Mouse (Mus musculus) intestine, embryonic 16.5 days (tissue): ENCODE data around the gene Rex1bd. TPM values are rescaled to one million over a fixed set of nuclear protein-coding genes. Genes with fewer than 3 reads are reported as not detected.

Experiments
- ATAC-seq: fragments of 200-750 bp; cut with Nextera tagmentation; 2 replicates; pipeline ENCODE4 v1.8.0; 2017; ENCODE audit warnings: moderate TSS enrichment, moderate library complexity
- H3K27ac ChIP-seq: fragments of 300-500 bp; sonication (generic); 2 replicates; pipeline ENCODE4 v1.5.1; 2014; ENCODE audit warnings: mild to moderate bottlenecking, low read length
- H3K27me3 ChIP-seq: fragments of 300-500 bp; sonication (generic); replicated peaks from 2 replicates; pipeline ENCODE4 v1.6.1; 2014; ENCODE audit warnings: low read length, control low read depth, mixed read lengths; ENCODE audit not compliant: control insufficient read depth, insufficient read depth
- H3K36me3 ChIP-seq: fragments of 300-500 bp; sonication (generic); 2 replicates; pipeline ENCODE4 v1.6.1; 2014; ENCODE audit warnings: low read length, control low read depth; ENCODE audit not compliant: control insufficient read depth, insufficient read depth
- H3K4me1 ChIP-seq: fragments of 300-500 bp; sonication (generic); 2 replicates; pipeline ENCODE4 v1.6.1; 2014; ENCODE audit warnings: low read length, control low read depth, mixed read lengths; ENCODE audit not compliant: control insufficient read depth, insufficient read depth
- H3K4me2 ChIP-seq: fragments of 300-500 bp; sonication (generic); 2 replicates; pipeline ENCODE4 v1.6.1; 2014; ENCODE audit warnings: low read depth, low read length, control low read depth
- H3K4me3 ChIP-seq: fragments of 300-500 bp; sonication (generic); 2 replicates; pipeline ENCODE4 v1.5.1; 2014; ENCODE audit warnings: mild to moderate bottlenecking, low read length
- H3K9ac ChIP-seq: fragments of 300-500 bp; sonication (generic); 2 replicates; pipeline ENCODE4 v1.6.1; 2014; ENCODE audit warnings: low read depth, low read length
- H3K9me3 ChIP-seq: fragments of 300-500 bp; sonication (generic); 2 replicates; pipeline ENCODE4 v1.6.1; 2016; ENCODE audit warnings: low read length, control low read depth; ENCODE audit not compliant: control insufficient read depth
- WGBS: fragments of 180-500 bp; shearing (Covaris S2); extraction: QIAGEN DNeasy Blood & Tissue Kit; methylation state at CpG from one replicate; pipeline ENCODE4 v1.1.7; 2014; 5-methylcytosine and 5-hydroxymethylcytosine counted together
- polyA plus RNA-seq: library from polyadenylated mRNA; unstranded; fragments of >200 nt; fragmentation: Nextera tagmentation; extraction: Ambion mirVana; gene quantifications from 2 replicates; pipeline ENCODE4 v1.2.1, GENCODE M21; 2015

Gene Rex1bd
- polyA plus RNA-seq, 1 experiment from 2014 or later = 137 TPM

DNA sequence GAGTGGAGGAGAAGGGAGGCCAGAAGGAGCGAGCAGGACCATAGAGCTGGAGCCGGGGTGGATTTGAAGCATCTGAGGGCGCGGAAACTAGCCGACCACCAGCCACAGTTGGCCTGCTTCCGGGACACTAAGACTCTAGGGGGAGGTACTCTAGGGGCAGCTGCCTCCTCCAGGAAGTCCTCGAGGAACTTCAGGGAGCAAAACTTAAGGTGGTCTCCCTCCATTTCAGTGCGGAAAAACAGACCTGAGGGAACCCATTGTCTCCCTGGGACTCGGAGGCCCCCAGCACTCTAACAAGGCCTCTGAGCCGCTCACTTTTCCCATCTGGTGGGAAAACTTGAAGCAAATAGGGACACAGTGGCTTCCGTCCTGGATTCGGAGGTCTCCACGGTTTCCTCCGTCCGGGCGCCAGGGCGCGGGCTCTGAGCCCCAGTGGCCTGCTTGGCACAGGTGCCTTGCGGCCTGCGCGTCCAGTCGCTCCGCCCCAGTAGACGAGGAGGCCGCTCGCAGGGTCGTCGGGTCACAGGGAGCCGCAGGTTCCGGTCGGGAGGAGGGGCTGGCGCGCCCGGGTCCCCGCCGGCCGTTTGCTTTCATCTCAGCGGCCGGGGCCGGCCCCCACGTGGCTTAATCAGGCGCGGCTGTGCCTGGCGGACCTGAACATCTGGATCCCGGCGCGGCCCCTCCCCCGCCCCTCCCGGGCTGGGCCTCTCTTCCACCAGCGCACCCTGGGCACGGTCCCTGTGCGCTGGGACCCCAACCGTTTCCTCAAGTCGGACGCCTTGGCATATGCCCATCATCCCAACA lies 18.4 kb downstream of the Rex1bd start:
- peak overlapping the region; percentile 30 for H3K9ac ChIP-seq
- no peaks in the 10 kb centered on the region for H3K9me3 ChIP-seq
- ATAC-seq = peak; percentile 47; the same call in 1 of the 2 replicates
- peaks cover 34% of the 10 kb centered on the region for H3K4me1 ChIP-seq
- no peaks in the 10 kb centered on the region for H3K36me3 ChIP-seq
- H3K4me2 ChIP-seq = peak overlapping the region; percentile 61
- peaks cover 78% of the 10 kb centered on the region for H3K27me3 ChIP-seq
- 6% methylated on average over 49 of the region's 55 CpGs for WGBS
- peak overlapping the region; percentile 44 for H3K4me3 ChIP-seq
- H3K27ac ChIP-seq = no peak overlapping the region

DNA sequence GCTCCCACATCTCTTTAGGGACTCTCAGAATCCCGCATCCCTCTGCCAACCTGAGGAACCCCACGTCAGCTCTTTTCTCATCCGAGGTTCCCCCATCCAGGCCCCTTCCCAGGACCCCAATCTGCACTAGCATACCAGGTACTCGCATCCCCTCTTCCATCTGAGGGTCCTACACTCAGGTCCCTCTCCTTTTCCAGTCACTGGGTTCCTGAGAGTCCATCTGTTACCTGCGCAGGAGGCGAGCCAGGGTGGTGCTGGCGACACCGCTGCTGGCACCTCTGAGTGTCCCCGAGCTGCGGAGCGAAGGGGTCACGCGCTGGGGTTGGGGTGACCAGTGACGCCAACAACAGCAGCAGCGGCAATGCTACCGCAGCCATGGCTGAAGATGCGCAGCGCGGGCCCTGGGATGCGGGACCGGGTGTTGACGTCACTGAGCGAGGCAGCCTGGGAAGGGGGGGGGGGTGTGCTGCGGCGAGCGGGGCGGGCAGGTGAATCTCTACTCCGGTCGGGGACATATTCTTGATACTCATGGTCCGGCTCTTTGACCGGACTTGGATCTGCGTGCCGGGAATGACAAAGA lies 19.5 kb downstream of the Rex1bd start, which contains the start of gene Tmem59l:
TSS of gene Tmem59l (minus strand) at position 418 of the 580 bp plus-strand sequence.
- Histone ChIP-seq H3K9ac (peak within 1 kb of the TSS; percentile 30), H3K4me1 (peaks cover 24% of the 10 kb centered on the region), H3K4me3 (peak within 1 kb of the TSS; percentile 44), H3K4me2 (peak within 1 kb of the TSS; percentile 61), H3K27ac (no peak within 1 kb of the TSS), H3K27me3 (peaks cover 67% of the 10 kb centered on the region), H3K36me3 (no peaks in the 10 kb centered on the region), H3K9me3 (no peaks in the 10 kb centered on the region)
- no peak for ATAC-seq
- WGBS = 6% methylated on average over 32 of the region's 33 CpGs

DNA sequence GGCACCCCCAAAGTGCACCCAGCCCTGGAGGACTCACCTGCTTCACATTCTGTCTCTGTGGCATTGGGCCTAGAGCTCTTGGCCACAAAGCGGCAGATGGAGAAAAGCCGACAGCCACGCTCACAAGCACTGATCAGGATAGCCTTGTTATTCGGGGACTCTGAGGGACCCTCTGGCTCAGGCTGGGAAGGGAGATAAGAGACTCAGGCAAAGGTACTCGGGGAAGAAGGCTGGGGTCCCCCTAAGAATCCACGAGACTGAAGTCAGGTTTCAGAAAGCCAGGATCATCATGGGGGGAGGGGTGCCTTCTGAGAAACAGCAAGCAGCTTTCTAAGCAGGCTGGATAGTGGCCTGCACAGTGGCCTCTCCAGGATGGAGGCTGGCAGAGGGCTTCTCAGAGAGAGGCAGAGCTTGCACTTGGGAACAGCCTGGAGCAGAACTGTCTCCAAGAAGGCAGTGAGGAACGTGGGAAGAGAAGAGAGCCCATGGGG lies 20.3 kb downstream of the Rex1bd start:
- Histone ChIP-seq H3K9me3 (no peaks in the 10 kb centered on the region), H3K4me3 (no peak overlapping the region), H3K36me3 (no peaks in the 10 kb centered on the region), H3K4me2 (no peak overlapping the region), H3K9ac (no peak overlapping the region), H3K27ac (no peak overlapping the region), H3K4me1 (peaks cover 24% of the 10 kb centered on the region), H3K27me3 (peaks cover 59% of the 10 kb centered on the region)
- ATAC-seq = no peak
- 54% methylated on average over 7 of the region's 7 CpGs for WGBS

DNA sequence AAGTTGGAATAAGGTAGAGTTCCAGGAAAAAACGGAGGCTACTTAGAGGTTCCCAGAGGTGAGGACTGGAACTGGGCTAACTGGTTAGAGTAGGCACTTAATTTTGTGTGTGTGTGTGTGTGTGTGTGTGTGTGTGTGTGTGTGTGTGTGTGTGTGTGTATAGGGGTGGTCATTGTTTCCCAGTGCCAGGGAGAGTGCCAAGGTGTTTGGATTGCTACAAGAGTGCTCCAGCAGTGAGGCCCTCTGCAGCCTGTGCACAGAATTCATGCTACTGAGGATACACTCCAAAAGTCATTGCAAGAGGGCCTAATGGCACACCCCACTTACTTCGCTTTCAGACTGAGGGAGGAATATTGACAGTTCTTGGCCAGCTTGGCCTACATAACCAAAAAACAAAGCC lies 23.6 kb downstream of the Rex1bd start:
- WGBS = 61% methylated on average over 2 of the region's 2 CpGs
- no peak for ATAC-seq
- no peak overlapping the region for H3K4me2 ChIP-seq
- no peak overlapping the region for H3K27ac ChIP-seq
- peaks cover 5% of the 10 kb centered on the region; the same call in 1 of the 2 replicates for H3K4me1 ChIP-seq
- no peaks in the 10 kb centered on the region for H3K36me3 ChIP-seq
- no peaks in the 10 kb centered on the region for H3K9me3 ChIP-seq
- H3K27me3 ChIP-seq = peaks cover 26% of the 10 kb centered on the region
- H3K4me3 ChIP-seq = no peak overlapping the region
- H3K9ac ChIP-seq = no peak overlapping the region

DNA sequence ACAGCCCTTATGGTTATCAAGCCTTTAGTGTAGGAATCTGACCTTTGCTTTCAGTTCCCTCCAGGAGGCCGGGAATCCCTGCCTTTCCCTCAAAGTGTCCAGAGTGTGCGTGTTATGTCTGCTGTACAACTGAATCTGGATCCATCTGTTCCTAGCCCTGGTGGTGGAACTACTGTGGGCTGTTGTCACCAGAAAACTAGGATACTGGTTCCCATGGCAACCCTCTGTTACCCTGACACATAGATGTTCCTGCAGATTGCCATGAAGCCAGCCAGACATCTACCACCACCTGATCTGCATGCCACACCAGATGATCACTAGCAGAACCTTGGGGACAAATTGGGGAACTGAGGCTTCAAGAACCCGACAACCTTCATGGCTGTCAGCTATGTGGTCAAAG lies 24.6 kb downstream of the Rex1bd start:
- H3K4me3 ChIP-seq = no peak overlapping the region
- H3K4me1 ChIP-seq = no peaks in the 10 kb centered on the region
- ATAC-seq = no peak
- H3K36me3 ChIP-seq = no peaks in the 10 kb centered on the region
- H3K9me3 ChIP-seq = no peaks in the 10 kb centered on the region
- 64% methylated on average over 3 of the region's 3 CpGs for WGBS
- no peak overlapping the region for H3K9ac ChIP-seq
- no peak overlapping the region for H3K27ac ChIP-seq
- H3K4me2 ChIP-seq = no peak overlapping the region
- peaks cover 17% of the 10 kb centered on the region for H3K27me3 ChIP-seq

DNA sequence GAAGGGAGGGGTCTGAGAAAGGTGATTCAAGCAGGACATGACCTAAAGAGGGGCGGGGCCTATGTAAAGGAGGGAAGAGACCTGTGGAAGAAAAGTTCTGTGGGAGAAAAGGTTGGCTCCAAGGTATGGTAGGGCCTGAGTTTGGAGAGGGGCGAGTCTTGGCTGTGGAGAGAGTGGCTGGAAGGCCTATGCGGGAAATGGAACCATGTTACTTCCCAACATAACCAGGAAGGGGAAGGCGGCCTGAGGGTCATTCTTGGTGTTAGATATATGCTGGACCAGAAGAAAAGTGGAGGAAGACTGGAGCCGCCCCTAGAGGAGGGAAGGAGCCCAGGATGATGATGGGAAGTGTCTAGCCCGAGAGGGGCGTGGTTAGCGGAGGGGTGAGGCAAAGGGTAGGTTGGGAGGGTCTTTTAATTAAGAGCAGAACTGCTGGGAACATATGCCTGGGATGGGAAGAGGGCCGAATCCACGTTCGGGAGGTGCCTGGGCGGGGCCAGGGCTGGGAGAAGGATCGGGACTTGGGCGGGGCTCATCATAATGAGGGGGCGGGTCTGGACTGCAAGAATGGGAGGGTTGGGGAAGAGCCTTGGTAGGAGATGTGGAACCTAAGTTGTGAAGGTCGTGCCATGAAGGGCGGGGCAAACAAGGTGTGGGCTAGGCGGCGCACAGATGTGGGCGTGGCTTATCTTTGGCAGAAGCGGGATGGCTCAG lies 29.1 kb downstream of the Rex1bd start:
- no peaks in the 10 kb centered on the region for H3K36me3 ChIP-seq
- peaks cover 12% of the 10 kb centered on the region for H3K4me1 ChIP-seq
- peak overlapping the region; percentile 91 for H3K4me2 ChIP-seq
- H3K9me3 ChIP-seq = no peaks in the 10 kb centered on the region
- peak overlapping the region; percentile 34; the same call in 1 of the 2 replicates for H3K9ac ChIP-seq
- no peaks in the 10 kb centered on the region for H3K27me3 ChIP-seq
- WGBS = 3% methylated on average over 21 of the region's 21 CpGs
- ATAC-seq = peak; percentile 59
- H3K27ac ChIP-seq = peak overlapping the region; percentile 52
- H3K4me3 ChIP-seq = peak overlapping the region; percentile 74

DNA sequence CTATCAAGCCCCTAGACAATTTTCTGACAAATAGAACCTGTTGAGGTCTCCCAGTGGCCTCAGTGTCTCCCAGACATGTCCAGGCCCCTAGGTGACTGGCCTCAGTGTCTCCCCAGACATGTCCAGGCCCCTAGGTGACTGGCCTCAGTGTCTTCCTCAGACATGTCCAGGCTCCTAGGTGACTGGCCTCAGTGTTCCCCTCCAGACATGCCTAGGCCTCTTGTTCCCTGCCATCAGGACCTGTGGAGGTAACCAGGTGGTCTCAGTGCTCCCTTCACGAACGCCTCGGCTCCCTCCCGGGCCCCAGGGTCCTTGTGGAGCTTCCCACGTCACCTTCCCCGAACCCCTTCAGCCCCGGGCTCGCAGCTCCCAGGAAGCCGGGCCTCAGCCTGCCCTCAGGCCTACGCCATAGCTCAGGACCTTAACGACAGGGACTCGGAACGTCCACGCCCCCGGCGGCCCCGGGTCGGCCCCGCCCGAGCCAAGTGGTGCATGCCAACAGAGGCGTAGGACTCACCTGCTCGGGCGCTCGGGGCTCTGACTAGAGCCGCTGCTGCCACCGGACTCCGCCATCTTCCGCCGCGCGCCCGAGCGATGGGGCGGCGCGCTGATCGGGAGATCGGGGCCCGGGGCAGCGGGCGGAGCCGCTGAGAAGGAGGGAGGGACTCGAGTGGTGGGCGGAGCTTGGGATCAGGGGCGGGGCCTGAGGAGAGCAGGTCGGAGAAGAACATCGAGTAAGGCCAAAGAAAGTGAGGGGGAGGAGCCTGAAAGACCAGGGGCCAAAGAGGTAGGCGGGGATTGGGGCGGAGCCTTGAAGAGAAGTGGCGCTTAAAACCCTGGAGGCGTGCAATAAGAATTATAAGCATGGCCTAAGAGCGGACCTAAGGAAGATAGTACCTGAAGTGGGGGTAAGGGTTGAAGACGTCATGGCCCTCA lies 30.0 kb downstream of the Rex1bd start, which contains the start of gene Klhl26:
TSS of gene Klhl26 (minus strand) at position 636 of the 936 bp plus-strand sequence.
- Histone ChIP-seq H3K36me3 (no peaks in the 10 kb centered on the region), H3K9me3 (no peaks in the 10 kb centered on the region), H3K4me2 (peak within 1 kb of the TSS; percentile 91), H3K27ac (peak within 1 kb of the TSS; percentile 62), H3K27me3 (no peaks in the 10 kb centered on the region), H3K9ac (peak within 1 kb of the TSS; percentile 83), H3K4me3 (peak within 1 kb of the TSS; percentile 74), H3K4me1 (peaks cover 12% of the 10 kb centered on the region)
- peak; percentile 89 for ATAC-seq
- under 1% methylated on average over 53 of the region's 53 CpGs for WGBS

DNA sequence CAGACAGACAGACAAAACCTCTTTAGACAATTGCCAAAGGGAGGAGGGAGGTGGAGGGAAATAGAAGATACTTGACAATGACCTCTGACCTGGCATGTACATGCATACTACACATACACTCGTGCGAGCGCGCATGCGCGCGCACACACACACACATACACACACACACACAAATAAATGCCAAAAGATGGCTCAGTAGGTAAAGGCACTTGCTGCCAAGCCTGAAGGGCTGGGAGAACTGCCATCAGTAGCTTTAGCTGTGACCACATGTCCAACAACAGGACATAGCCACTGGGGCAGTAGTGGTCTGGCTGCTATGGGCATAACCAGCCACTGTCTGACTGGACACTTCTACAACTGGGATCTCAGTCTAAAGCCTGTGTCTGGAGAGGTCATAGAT lies 34.7 kb downstream of the Rex1bd start:
- H3K36me3 ChIP-seq = no peaks in the 10 kb centered on the region
- no peak overlapping the region for H3K4me3 ChIP-seq
- no peaks in the 10 kb centered on the region for H3K27me3 ChIP-seq
- no peak overlapping the region for H3K27ac ChIP-seq
- H3K4me2 ChIP-seq = no peak overlapping the region
- no peak for ATAC-seq
- H3K9me3 ChIP-seq = no peaks in the 10 kb centered on the region
- H3K9ac ChIP-seq = no peak overlapping the region
- WGBS = 93% methylated on average over 7 of the region's 7 CpGs
- H3K4me1 ChIP-seq = peaks cover 37% of the 10 kb centered on the region
